Mouse (Mus musculus) bone marrow, adult 2 months (tissue): ENCODE results near the gene Trmt10b. TPM values are rescaled to one million over a fixed set of nuclear protein-coding genes. Genes with fewer than 3 reads are reported as not detected.

ENCODE experiments used
- H3K27ac ChIP-seq: fragments of 200-500 bp; 2 replicates; pipeline ENCODE4 v1.5.1; 2012; ENCODE audit warnings: low read depth, mild to moderate bottlenecking, control low read depth, inconsistent platforms, low read length; ENCODE audit not compliant: control insufficient read depth, poor library complexity, insufficient read depth
- H3K4me1 ChIP-seq: fragments of 200-500 bp; 2 replicates; pipeline ENCODE4 v1.6.1; 2011; ENCODE audit warnings: low read length; ENCODE audit not compliant: control insufficient read depth, insufficient read depth
- H3K4me3 ChIP-seq: fragments of 200-500 bp; replicated peaks from 2 replicates; pipeline ENCODE3; 2011; ENCODE audit warnings: mild to moderate bottlenecking, low read depth, low read length, control low read depth; ENCODE audit not compliant: control insufficient read depth
- CTCF ChIP-seq: fragments of 200-500 bp; IDR thresholded peaks from 2 replicates; pipeline ENCODE4 v1.5.1; 2011; ENCODE audit warnings: low read length, control low read depth; ENCODE audit not compliant: control insufficient read depth, insufficient read depth
- POLR2A ChIP-seq: fragments of 200-500 bp; IDR thresholded peaks from 2 replicates; pipeline ENCODE4 v1.6.1; 2011; ENCODE audit warnings: low read depth, mild to moderate bottlenecking, control low read depth, low read length, borderline replicate concordance; ENCODE audit not compliant: control insufficient read depth
- WGBS: fragments of 180-500 bp; shearing (Covaris S2); methylation state at CpG from one replicate; pipeline ENCODE4 v1.1.7; 2018; 5-methylcytosine and 5-hydroxymethylcytosine counted together
- polyA plus RNA-seq: library from polyadenylated mRNA; stranded (reverse); fragments of >200 nt; gene quantifications from 2 replicates; pipeline ENCODE4 v1.2.4, GENCODE M21; 2011; ENCODE audit warnings: low replicate concordance; ENCODE audit not compliant: missing spikeins, insufficient read depth, insufficient read length

Trmt10b gene
- polyA plus RNA-seq = 0.75 and 18.5 TPM in 2 replicates

DNA sequence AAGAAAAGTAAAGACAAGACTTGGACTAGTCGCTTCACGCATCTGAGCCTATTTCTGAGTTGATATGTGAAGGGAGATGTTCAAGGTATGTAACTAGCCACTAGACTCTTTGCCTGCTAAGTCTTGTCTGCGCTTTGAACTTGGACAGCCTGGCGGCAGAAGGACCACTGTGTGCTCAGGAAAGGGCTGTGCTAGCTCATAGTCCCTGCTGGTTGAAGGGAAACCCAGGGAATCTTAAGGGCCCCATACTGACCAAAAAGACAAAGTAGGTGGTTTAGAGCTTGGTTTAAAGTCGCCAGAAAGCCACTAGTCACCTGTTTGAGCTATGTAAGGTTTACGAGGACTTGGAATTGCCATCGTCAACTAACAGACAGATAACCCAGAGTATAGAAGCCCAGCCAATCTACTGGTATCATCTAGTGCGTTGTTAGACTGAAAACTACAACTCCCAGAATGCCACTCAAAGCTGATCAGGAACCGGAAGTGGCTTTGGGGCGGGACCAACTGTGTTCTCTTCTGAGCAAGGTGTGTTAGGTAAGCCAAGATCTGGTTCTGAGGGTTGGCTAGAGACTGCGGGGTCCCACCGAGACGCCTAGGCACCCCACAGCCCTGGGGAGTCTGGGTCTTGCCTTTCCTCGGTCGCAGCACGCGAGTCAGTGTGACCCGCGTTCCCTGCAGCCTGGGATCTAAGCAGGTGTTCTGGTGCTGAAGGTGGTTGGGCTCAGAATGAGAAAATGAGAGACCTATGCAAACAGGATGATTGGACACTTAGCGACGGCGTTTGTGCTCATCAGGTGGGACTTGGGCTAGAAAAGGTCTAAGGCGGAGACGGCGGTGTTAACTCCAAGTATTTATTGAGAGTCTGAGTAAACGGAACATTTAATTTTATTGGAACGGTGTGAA lies at the start of gene Trmt10b:
Gene Trmt10b, plus strand, starts transcription at position 466 of the 903 bp plus-strand sequence.
- no peaks in the 10 kb centered on the region for H3K4me1 ChIP-seq
- H3K27ac ChIP-seq = no peak within 1 kb of the TSS
- 16% methylated on average over 27 of the region's 27 CpGs for WGBS
- peak within 1 kb of the TSS; percentile 93 for H3K4me3 ChIP-seq
- no peak for TF ChIP-seq POLR2A
- TF ChIP-seq CTCF = no peak

GRCm38 (mm10) chr4:45251265-45251664 lies 45.7 kb upstream of the Trmt10b start:
- WGBS = 84% methylated on average over 8 of the region's 8 CpGs

DNA sequence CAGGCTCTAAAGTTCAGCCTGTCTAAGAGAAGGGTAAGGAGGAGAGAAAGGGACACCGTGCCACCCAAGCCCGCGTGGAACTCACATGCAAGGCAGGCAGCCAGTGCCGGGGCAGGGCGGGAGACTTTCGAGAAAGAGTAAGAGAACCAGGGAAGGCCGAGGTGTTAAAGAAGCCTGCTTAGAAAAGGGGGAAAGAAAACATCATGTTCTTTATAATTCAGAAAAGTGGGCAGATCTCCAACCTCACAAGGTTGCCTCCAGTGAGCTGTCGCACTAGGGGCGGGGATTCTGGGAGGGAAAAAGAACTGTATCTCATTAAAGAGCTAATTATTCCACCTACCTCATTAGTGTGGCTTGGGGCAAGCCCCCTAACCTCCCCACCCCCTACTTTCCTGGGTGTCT lies 44.1 kb upstream of the Trmt10b start:
- Histone ChIP-seq H3K4me3 (no peak overlapping the region), H3K4me1 (no peaks in the 10 kb centered on the region), H3K27ac (no peak overlapping the region)
- WGBS = 55% methylated on average over 9 of the region's 9 CpGs
- TF ChIP-seq CTCF = no peak
- no peak for TF ChIP-seq POLR2A

More at GRCm38 (mm10) chr4:45251265-45251664, 45.7 kb upstream of the Trmt10b start:
- no peak overlapping the region for H3K27ac ChIP-seq
- H3K4me1 ChIP-seq = no peaks in the 10 kb centered on the region
- TF ChIP-seq POLR2A = no peak
- TF ChIP-seq CTCF = no peak
- no peak overlapping the region for H3K4me3 ChIP-seq

GRCm38 (mm10) chr4:45253839-45254601 lies 42.9 kb upstream of the Trmt10b start:
- Histone ChIP-seq H3K27ac (no peak overlapping the region), H3K4me3 (no peak overlapping the region), H3K4me1 (no peaks in the 10 kb centered on the region)
- TF ChIP-seq CTCF (no peak), POLR2A (no peak)
- WGBS = 68% methylated on average over 11 of the region's 11 CpGs

DNA sequence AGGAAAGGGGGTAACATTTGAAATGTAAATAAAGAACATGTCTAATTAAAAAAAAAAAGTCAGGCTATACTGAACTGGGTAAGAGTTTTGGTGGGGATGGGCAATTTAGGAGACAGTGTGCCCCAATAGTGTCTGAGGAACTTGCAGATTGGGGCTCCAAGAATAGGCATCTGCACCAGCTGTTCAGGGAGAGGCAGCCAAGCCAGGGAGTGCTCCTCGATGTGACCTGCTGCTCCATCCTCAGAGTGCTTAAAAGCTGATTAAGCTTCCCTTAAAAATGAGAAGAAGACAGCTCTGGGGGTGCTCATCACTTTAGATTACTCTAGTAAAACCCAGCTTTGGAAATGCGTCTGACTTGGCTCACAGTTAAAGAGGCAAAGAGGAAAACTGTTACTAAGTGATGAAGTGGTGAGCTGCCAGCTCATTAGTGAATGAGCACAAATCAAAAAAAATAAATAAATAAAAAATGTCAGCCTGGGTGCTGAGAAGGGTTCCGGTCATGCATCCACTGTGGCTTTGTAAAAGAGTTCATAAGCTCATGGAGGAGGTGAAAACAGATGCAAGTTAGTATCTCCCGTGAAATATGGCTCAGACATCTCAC lies 37.6 kb upstream of the Trmt10b start:
- Histone ChIP-seq H3K27ac (no peak overlapping the region), H3K4me1 (no peaks in the 10 kb centered on the region), H3K4me3 (no peak overlapping the region)
- 71% methylated on average over 4 of the region's 4 CpGs for WGBS
- no peak for TF ChIP-seq CTCF
- no peak for TF ChIP-seq POLR2A

DNA sequence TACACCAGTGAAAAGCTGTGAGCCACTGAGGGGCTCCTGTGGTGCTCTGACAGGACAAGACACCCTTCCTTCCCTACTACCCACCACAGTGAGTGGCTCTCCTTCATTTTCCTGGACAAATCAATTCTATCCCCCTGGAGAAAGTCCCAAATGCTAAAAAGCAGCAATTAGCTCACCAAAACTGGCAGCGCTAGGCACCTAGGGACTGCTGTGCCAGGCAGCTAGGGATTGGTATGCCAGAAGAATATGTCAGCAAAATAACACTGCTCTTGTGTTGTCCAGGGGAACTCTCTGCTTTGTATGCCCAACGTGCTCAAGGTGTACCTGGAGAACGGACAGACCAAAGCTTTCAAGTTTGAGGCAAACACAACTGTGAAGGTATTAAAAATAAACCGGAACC lies 35.4 kb upstream of the Trmt10b start:
- H3K4me3 ChIP-seq = no peak overlapping the region
- 84% methylated on average over 4 of the region's 4 CpGs for WGBS
- no peak for TF ChIP-seq POLR2A
- no peak for TF ChIP-seq CTCF
- H3K27ac ChIP-seq = no peak overlapping the region
- no peaks in the 10 kb centered on the region for H3K4me1 ChIP-seq

DNA sequence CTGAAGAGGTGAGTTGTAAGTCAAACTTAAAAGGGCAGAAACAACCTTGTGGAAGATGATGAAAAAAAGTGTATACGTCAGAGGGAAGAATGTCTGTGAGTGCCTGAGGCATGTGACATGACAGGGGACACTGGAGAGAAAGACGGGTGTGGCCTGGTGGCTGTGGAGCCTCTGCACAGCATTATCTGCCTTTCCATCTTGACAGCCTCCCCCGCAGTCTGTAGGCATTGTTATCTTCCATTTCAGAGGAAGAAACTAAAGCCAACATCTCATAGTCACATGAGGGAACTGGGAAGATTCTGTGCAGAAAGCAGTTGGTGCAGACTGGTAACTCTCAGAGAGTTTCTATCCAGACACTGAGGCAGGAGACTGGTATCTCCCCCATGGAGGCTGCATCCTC lies 29.0 kb upstream of the Trmt10b start:
- no peak overlapping the region for H3K27ac ChIP-seq
- H3K4me3 ChIP-seq = no peak overlapping the region
- 41% methylated on average over 3 of the region's 3 CpGs for WGBS
- H3K4me1 ChIP-seq = no peaks in the 10 kb centered on the region
- no peak for TF ChIP-seq CTCF
- no peak for TF ChIP-seq POLR2A

DNA sequence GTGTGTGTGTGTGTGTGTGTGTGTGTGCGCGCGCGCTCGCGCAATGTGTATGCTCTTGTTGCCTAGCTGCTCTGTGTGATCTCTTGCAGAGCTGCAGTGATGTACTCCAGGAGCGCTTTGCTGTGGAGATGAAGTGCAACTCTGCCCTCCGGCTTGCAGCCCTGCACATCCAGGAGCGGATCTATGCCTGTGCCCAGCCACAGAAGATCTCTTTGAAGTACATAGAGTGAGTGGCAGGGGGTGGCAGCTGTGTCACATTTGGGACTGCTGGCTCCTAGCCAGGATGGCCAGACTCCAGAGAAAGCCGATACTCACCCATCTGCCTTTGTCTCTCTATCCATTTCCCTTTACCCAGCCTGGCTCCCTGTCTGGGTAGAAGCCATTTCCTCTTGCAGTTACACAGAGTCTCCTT lies 25.9 kb upstream of the Trmt10b start:
- no peaks in the 10 kb centered on the region for H3K4me1 ChIP-seq
- TF ChIP-seq CTCF = no peak
- no peak for TF ChIP-seq POLR2A
- 93% methylated on average over 10 of the region's 10 CpGs for WGBS
- H3K4me3 ChIP-seq = no peak overlapping the region
- no peak overlapping the region for H3K27ac ChIP-seq
